Mouse (Mus musculus): ENCODE measurements around the gene Fan1.

The Fan1 gene

DNA sequence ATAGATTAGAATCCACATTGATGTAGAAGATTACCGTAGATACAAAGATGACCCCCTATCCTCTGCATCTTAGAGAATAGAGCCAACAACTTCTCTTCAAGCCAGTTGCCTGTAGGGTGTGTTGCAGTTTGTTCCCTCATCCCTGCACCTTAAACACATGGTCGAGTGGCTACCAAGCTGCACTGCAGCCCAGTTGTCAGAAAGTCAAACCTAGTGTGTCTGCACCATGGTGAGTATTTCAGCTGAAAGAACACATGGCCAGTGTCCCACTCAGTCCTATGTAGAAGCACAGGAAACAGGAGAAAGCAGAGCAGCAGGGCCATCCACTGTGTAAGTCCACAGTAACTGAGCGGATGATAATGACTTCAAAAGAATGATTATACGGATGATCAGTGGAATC lies 46.4 kb downstream of the Fan1 start:
- DNase-seq = no peak

GRCm38 (mm10) chr7:64326892-64327291 lies 47.0 kb downstream of the Fan1 start:
- peak; percentile 69 for DNase-seq

DNA sequence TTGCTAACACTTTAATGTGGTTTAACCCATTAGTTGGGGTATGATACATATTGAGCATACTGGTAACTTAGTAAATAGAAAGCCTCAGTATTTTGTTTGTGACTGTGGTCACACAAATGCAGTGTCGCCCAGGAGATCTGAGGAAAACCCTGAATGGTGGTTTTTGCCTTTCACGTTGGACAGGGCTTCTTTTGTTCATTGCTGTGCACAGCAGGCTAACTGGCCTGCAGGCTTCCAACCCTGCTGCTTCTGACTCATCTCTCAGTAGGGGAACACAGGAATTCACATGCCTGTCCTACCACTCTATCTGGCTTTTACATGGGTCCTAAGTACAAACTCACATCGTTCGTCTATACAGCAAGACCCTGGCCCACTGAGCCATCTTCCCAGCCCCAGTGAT lies 52.2 kb downstream of the Fan1 start:
- DNase-seq = peak; percentile 29

- no peak for DNase-seq
Measured at GRCm38 (mm10) chr7:64321125-64321524, 52.8 kb downstream of the Fan1 start.

- no peak for DNase-seq
Measured at GRCm38 (mm10) chr7:64312811-64313210, 61.1 kb downstream of the Fan1 start.

- DNase-seq = no peak
Measured at GRCm38 (mm10) chr7:64310756-64311155, 63.1 kb downstream of the Fan1 start.

GRCm38 (mm10) chr7:64310241-64310640 lies 63.7 kb downstream of the Fan1 start:
- no peak for DNase-seq
